Mouse (Mus musculus): ENCODE measurements at regions not wholly inside any gene's neighbourhood (a gene's known extent, or its start where the extent isn't known, plus 50 kb on each side); places are given as distances from the start of the nearest gene placed in this dataset.

DNA sequence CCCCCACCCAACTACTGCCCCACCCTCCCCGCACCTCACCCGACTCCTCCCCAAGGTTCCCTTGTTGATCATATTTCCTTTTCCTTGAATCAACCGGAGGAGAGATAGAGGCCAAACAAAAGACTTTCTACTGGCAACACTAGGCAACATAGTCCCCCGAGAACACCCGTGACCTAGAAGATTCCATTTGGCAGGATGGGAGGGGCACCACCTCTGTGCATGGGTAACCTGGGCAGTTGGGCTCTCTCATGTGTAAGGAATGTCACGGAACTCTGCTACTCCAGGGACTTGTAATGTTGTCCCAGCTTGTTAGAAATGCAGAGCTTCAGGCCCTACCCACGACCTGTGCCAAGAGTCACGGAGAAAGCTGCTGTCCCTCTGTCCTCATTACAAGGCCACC lies 55.6 kb upstream of the Bod1 start:
- no peak for TF ChIP-seq POLR2A (IDR thresholded peaks at IDR 0.05; ENCODE audit: borderline replicate concordance, insufficient read depth, low read length)
- no peak for TF ChIP-seq CTCF (IDR thresholded peaks at IDR 0.05; ENCODE audit: borderline replicate concordance, insufficient read depth, low read depth, low read length)
